Mouse (Mus musculus) bone marrow, adult 2 months (tissue): ENCODE data around the gene Rgs10.

Experiments used
- CTCF ChIP-seq: fragments of 200-500 bp; IDR thresholded peaks from 2 replicates; pipeline ENCODE4 v1.5.1; 2011; ENCODE audit warnings: low read length, control low read depth; ENCODE audit not compliant: control insufficient read depth, insufficient read depth
- POLR2A ChIP-seq: fragments of 200-500 bp; IDR thresholded peaks from 2 replicates; pipeline ENCODE4 v1.6.1; 2011; ENCODE audit warnings: low read depth, mild to moderate bottlenecking, control low read depth, low read length, borderline replicate concordance; ENCODE audit not compliant: control insufficient read depth

DNA sequence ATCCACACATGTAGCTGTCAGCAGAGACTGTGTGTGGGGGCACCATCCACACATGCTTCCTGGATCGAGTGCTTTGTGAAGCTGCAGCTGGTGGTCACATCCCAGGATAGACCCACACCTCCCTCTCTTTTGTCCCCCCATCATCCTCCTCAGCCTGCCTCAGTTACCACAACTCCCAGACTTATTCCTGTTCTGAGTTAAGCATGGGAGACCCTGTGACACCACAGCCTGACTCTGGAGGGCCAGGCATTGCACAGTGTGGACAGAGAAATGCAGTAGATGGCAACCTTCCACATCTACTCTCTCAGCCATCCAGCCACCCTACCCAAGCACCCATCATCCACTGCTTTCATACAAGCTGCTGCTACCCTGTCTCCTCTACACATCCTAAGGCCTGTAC is 93.6 kb downstream of the Rgs10 start:
- TF ChIP-seq CTCF, result no peak
- no peak for TF ChIP-seq POLR2A
